Mouse (Mus musculus) E14TG2a.4 (cell line): ENCODE results near the gene Ybx1.

Experiments
- H3K27me3 ChIP-seq: 2 replicates; pipeline ENCODE4 v1.6.1; 2014; ENCODE audit warnings: low read length, control low read depth; ENCODE audit not compliant: insufficient read depth
- H3K36me3 ChIP-seq: 2 replicates; pipeline ENCODE4 v1.6.1; 2014; ENCODE audit warnings: low read length, control low read depth; ENCODE audit not compliant: insufficient read depth
- H3K4me1 ChIP-seq: replicated peaks from 2 replicates; pipeline ENCODE4 v1.6.1; 2014; ENCODE audit warnings: low read depth, low read length, control low read depth
- H3K4me3 ChIP-seq: replicated peaks from 2 replicates; pipeline ENCODE4 v1.5.1; 2014; ENCODE audit warnings: mild to moderate bottlenecking, low read length
- H3K9me3 ChIP-seq: 2 replicates; pipeline ENCODE4 v1.6.1; 2014; ENCODE audit warnings: low read length, control low read depth
- CTCF ChIP-seq: conservative IDR thresholded peaks from 2 replicates; pipeline ENCODE4 v1.5.1; 2014; ENCODE audit warnings: low read length
- NANOG ChIP-seq: IDR thresholded peaks from 2 replicates; pipeline ENCODE4 v1.6.1; 2014; ENCODE audit warnings: borderline replicate concordance, low read length, mixed read lengths
- POU5F1 ChIP-seq: IDR thresholded peaks from 2 replicates; pipeline ENCODE4 v1.6.1; 2014; ENCODE audit warnings: low read length, borderline replicate concordance

Gene Ybx1

GRCm38 (mm10) chr4:119303291-119303690, 8.9 kb upstream of the Ybx1 start:
- peaks cover 56% of the 10 kb centered on the region for H3K36me3 ChIP-seq
- no peak overlapping the region for H3K4me3 ChIP-seq
- no peak for TF ChIP-seq CTCF
- TF ChIP-seq POU5F1, result no peak
- TF ChIP-seq NANOG, result no peak
- H3K27me3 ChIP-seq, result no peaks in the 10 kb centered on the region
- no peaks in the 10 kb centered on the region for H3K9me3 ChIP-seq
- H3K4me1 ChIP-seq, result 0 out of 2 replicates have a peak, but pooled peaks cover 6% of the 10 kb centered on the region

GRCm38 (mm10) chr4:119301777-119302176, 7.4 kb upstream of the Ybx1 start:
- no peak for TF ChIP-seq NANOG
- TF ChIP-seq POU5F1, result no peak
- no peak for TF ChIP-seq CTCF
- no peaks in the 10 kb centered on the region for H3K27me3 ChIP-seq
- peaks cover 13% of the 10 kb centered on the region for H3K4me1 ChIP-seq
- no peaks in the 10 kb centered on the region for H3K9me3 ChIP-seq
- peaks cover 41% of the 10 kb centered on the region for H3K36me3 ChIP-seq
- no peak overlapping the region for H3K4me3 ChIP-seq

- no peaks in the 10 kb centered on the region for H3K9me3 ChIP-seq
- H3K27me3 ChIP-seq, result no peaks in the 10 kb centered on the region
- H3K4me3 ChIP-seq, result no peak overlapping the region
- TF ChIP-seq NANOG (no peak), CTCF (no peak), POU5F1 (no peak)
- H3K36me3 ChIP-seq, result peaks cover 38% of the 10 kb centered on the region
- H3K4me1 ChIP-seq, result peaks cover 23% of the 10 kb centered on the region
These were observed 6.4 kb upstream of the Ybx1 start for GRCm38 (mm10) chr4:119300761-119301160.

- H3K4me3 ChIP-seq, result no peak overlapping the region
- peaks cover 37% of the 10 kb centered on the region for H3K36me3 ChIP-seq
- TF ChIP-seq NANOG (no peak), POU5F1 (no peak), CTCF (no peak)
- no peaks in the 10 kb centered on the region for H3K9me3 ChIP-seq
- H3K27me3 ChIP-seq, result no peaks in the 10 kb centered on the region
- H3K4me1 ChIP-seq, result peaks cover 32% of the 10 kb centered on the region
These were observed 3.0 kb upstream of the Ybx1 start for GRCm38 (mm10) chr4:119297361-119297760.

- Histone ChIP-seq H3K9me3 (no peaks in the 10 kb centered on the region), H3K4me1 (peaks cover 52% of the 10 kb centered on the region), H3K36me3 (peaks cover 41% of the 10 kb centered on the region), H3K4me3 (peak overlapping the region; percentile 97), H3K27me3 (no peaks in the 10 kb centered on the region)
- TF ChIP-seq NANOG (no peak), POU5F1 (no peak), CTCF (no peak)
These were observed 690 bp upstream of the Ybx1 start for GRCm38 (mm10) chr4:119295134-119295453.

GRCm38 (mm10) chr4:119293574-119294258, 688 bp downstream of the Ybx1 start:
- Histone ChIP-seq H3K4me3 (peak overlapping the region; percentile 97), H3K9me3 (no peaks in the 10 kb centered on the region), H3K27me3 (no peaks in the 10 kb centered on the region), H3K4me1 (peaks cover 60% of the 10 kb centered on the region), H3K36me3 (peaks cover 48% of the 10 kb centered on the region)
- TF ChIP-seq CTCF, result no peak
- no peak for TF ChIP-seq NANOG
- TF ChIP-seq POU5F1, result no peak

- Histone ChIP-seq H3K4me3 (peak overlapping the region; percentile 97), H3K36me3 (peaks cover 56% of the 10 kb centered on the region), H3K27me3 (no peaks in the 10 kb centered on the region), H3K4me1 (peaks cover 67% of the 10 kb centered on the region), H3K9me3 (no peaks in the 10 kb centered on the region)
- TF ChIP-seq POU5F1 (no peak), CTCF (no peak), NANOG (no peak)
These were observed 1.4 kb downstream of the Ybx1 start for GRCm38 (mm10) chr4:119292771-119293573.

GRCm38 (mm10) chr4:119291921-119292320, 2.5 kb downstream of the Ybx1 start:
- no peaks in the 10 kb centered on the region for H3K9me3 ChIP-seq
- TF ChIP-seq NANOG (peak; percentile 72), CTCF (no peak), POU5F1 (no peak)
- peaks cover 72% of the 10 kb centered on the region for H3K4me1 ChIP-seq
- H3K36me3 ChIP-seq, result peaks cover 66% of the 10 kb centered on the region
- no peaks in the 10 kb centered on the region for H3K27me3 ChIP-seq
- H3K4me3 ChIP-seq, result peak overlapping the region; percentile 97
